Mouse (Mus musculus): ENCODE data around the gene Sec14l4.

GRCm38 (mm10) chr11:3982275-3983209, 48.7 kb upstream of the Sec14l4 start:
- no peak for TF ChIP-seq CTCF (IDR thresholded peaks at IDR 0.05)
- no peak for TF ChIP-seq EP300 (IDR thresholded peaks at IDR 0.05)

Data from lung, postnatal 0 days (tissue).